Mouse (Mus musculus) heart, postnatal 0 days (tissue): ENCODE results near the gene Eed. TPM values are rescaled to one million over a fixed set of nuclear protein-coding genes. Genes with fewer than 3 reads are reported as not detected.

Experiments
- ATAC-seq: fragments of 200-750 bp; cut with Nextera tagmentation; 2 replicates; pipeline ENCODE4 v1.8.0; 2017; ENCODE audit warnings: low read depth, moderate number of reproducible peaks, moderate library complexity; ENCODE audit not compliant: insufficient read depth
- DNase-seq: peaks from one replicate; pipeline ENCODE4 v3.0.0-alpha.2; 2016; ENCODE audit warnings: low spot score
- H3K27ac ChIP-seq: fragments of 300-500 bp; sonication (generic); 2 replicates; pipeline ENCODE4 v1.5.1; 2014; ENCODE audit warnings: low read depth, mild to moderate bottlenecking
- H3K27me3 ChIP-seq: fragments of 300-500 bp; sonication (generic); 2 replicates; pipeline ENCODE4 v1.6.1; 2014; ENCODE audit warnings: low read length, mixed read lengths; ENCODE audit not compliant: control insufficient read depth, insufficient read depth
- H3K36me3 ChIP-seq: fragments of 300-500 bp; sonication (generic); replicated peaks from 2 replicates; pipeline ENCODE4 v1.6.1; 2014; ENCODE audit warnings: low read length, mixed read lengths; ENCODE audit not compliant: control insufficient read depth, insufficient read depth
- H3K4me1 ChIP-seq: fragments of 300-500 bp; sonication (generic); 2 replicates; pipeline ENCODE4 v1.6.1; 2014; ENCODE audit warnings: antibody characterized with exemption; ENCODE audit not compliant: control insufficient read depth, insufficient read depth
- H3K4me2 ChIP-seq: fragments of 300-500 bp; sonication (generic); 2 replicates; pipeline ENCODE4 v1.6.1; 2014; ENCODE audit warnings: low read depth, mild to moderate bottlenecking, low read length, moderate library complexity
- H3K4me3 ChIP-seq: fragments of 300-500 bp; sonication (generic); 2 replicates; pipeline ENCODE4 v1.5.1; 2014; ENCODE audit warnings: low read depth, low read length
- H3K9ac ChIP-seq: fragments of 300-500 bp; sonication (generic); replicated peaks from 2 replicates; pipeline ENCODE4 v1.6.1; 2014; ENCODE audit warnings: low read depth, low read length, mixed read lengths
- H3K9me3 ChIP-seq: fragments of 300-500 bp; sonication (generic); replicated peaks from 2 replicates; pipeline ENCODE4 v1.6.1; 2016; ENCODE audit warnings: low read length; ENCODE audit not compliant: control insufficient read depth
- CTCF ChIP-seq: IDR thresholded peaks from 2 replicates; pipeline ENCODE4 v1.5.1; 2016; ENCODE audit warnings: antibody characterized with exemption, control low read depth, low read depth
- EP300 ChIP-seq: IDR thresholded peaks from 2 replicates; pipeline ENCODE4 v1.6.1; 2016; ENCODE audit warnings: antibody characterized with exemption, low read depth
- WGBS: fragments of 180-500 bp; shearing (Covaris S2); extraction: QIAGEN DNeasy Blood & Tissue Kit; methylation state at CpG from one replicate; pipeline ENCODE4 v1.1.7; 2014; 5-methylcytosine and 5-hydroxymethylcytosine counted together
- polyA plus RNA-seq: library from polyadenylated mRNA; unstranded; fragments of >200 nt; fragmentation: Nextera tagmentation; extraction: Ambion mirVana; gene quantifications from 2 replicates; pipeline ENCODE4 v1.2.1, GENCODE M21; 2015
- total RNA-seq: library from RNA; depleted of rRNA; stranded (reverse); fragments of >200 nt; gene quantifications from 2 replicates; pipeline ENCODE4 v1.2.3, GENCODE M21; 2014; ENCODE audit warnings: low replicate concordance

Eed gene
- total and polyA plus RNA-seq, 2 experiments from 2014 or later: 27.9 to 38.1 TPM

DNA sequence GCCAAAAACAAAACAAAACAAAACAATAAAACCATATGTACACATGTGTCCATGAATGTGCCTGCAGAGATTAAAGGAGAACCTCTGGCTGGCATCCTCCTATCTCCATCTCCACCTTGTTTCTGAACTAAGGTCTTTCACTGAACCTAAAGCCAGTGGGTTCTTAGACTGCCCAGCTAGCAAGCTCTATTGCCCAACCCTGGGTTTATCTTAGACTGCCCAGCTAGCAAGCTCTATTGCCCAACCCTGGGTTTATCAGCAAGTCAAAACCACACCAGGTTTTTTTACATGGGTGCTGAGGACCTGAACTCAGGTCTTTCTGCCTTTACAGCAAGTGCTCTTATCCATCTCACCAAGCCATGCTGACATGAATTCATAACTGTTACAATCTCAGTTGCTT is 17.6 kb downstream of the Eed start:
- Histone ChIP-seq H3K4me1 (no peaks in the 10 kb centered on the region), H3K36me3 (peaks cover 68% of the 10 kb centered on the region), H3K4me2 (no peak overlapping the region), H3K9me3 (no peaks in the 10 kb centered on the region), H3K27me3 (no peaks in the 10 kb centered on the region), H3K27ac (no peak overlapping the region), H3K9ac (no peak overlapping the region), H3K4me3 (no peak overlapping the region)
- no peak for DNase-seq
- ATAC-seq: no peak
- TF ChIP-seq EP300 (no peak), CTCF (no peak)

DNA sequence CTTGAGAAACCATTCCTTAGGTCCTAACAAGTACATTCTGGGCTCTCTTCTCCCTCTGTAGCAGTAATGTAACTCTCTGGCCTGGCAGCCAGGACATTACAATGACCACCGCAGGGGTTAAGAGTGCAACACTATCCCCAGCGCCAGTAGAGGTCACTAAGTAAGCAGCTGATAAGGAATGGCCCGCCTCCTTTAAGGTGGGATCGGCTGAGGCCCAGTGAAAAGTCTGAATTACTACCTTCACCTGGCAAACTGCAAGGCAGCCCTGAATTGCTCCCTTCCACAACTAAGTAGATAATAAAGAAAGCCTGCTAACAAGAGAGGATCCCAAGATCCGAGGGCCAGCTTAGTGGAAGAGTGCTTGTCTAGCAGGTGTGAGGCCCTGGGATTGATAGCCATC is 23.5 kb downstream of the Eed start:
- Histone ChIP-seq H3K36me3 (peaks cover 66% of the 10 kb centered on the region), H3K4me3 (no peak overlapping the region), H3K4me1 (no peaks in the 10 kb centered on the region), H3K9me3 (no peaks in the 10 kb centered on the region), H3K4me2 (no peak overlapping the region), H3K27me3 (no peaks in the 10 kb centered on the region), H3K27ac (no peak overlapping the region), H3K9ac (no peak overlapping the region)
- WGBS: 34% methylated on average over 5 of the region's 5 CpGs
- TF ChIP-seq CTCF (no peak), EP300 (no peak)
- DNase-seq (no peak), ATAC-seq (no peak)

DNA sequence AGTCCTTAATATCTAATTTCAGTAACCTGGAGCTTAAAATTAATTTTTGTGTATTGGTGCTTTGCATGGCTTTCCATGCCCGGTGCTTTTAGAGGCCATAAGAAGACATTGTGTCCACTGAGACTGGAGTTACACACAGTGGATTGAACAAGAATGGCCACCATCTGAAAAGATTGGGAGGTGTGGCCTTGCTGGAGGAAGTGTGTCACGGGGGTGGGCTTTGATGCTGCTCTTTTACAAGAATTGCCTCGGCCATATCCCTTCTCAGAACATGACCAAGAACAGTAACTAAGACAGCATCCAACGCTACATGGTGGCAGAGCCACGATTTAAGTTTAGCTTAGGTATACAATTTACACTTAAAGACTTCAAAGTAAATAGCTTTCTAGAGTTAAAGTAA is 26.5 kb downstream of the Eed start:
- Histone ChIP-seq H3K9me3 (no peaks in the 10 kb centered on the region), H3K4me1 (no peaks in the 10 kb centered on the region), H3K27ac (no peak overlapping the region), H3K4me3 (no peak overlapping the region), H3K4me2 (no peak overlapping the region), H3K9ac (no peak overlapping the region), H3K36me3 (peaks cover 48% of the 10 kb centered on the region), H3K27me3 (no peaks in the 10 kb centered on the region)
- TF ChIP-seq EP300 (no peak), CTCF (no peak)
- no peak for ATAC-seq
- DNase-seq: no peak
- 88% methylated on average over 5 of the region's 5 CpGs for WGBS

DNA sequence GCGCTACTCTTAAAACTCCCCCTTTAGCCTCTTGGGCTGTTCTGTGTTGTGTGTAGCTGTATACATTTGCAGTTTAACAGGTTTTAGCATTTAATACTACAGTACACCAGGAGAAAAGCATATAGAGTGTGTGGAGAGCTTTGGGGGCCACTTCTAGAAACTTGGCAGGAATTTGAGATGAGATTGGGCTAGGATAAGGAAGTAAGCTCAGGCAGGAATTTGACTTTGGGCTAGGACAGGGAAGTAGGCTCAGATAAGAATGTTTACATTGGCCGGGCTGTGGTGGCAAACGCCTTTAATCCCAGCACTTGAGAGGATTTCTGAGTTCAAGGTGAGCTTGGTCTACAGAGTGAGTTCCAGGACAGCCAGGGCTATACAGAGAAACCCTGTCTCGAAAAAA is 31.4 kb downstream of the Eed start:
- 56% methylated on average over 4 of the region's 4 CpGs for WGBS
- Histone ChIP-seq H3K36me3 (peaks cover 5% of the 10 kb centered on the region), H3K27me3 (no peaks in the 10 kb centered on the region), H3K4me1 (no peaks in the 10 kb centered on the region), H3K4me2 (no peak overlapping the region), H3K4me3 (no peak overlapping the region), H3K27ac (no peak overlapping the region), H3K9me3 (no peaks in the 10 kb centered on the region), H3K9ac (no peak overlapping the region)
- TF ChIP-seq CTCF (no peak), EP300 (no peak)
- no peak for DNase-seq
- no peak for ATAC-seq

DNA sequence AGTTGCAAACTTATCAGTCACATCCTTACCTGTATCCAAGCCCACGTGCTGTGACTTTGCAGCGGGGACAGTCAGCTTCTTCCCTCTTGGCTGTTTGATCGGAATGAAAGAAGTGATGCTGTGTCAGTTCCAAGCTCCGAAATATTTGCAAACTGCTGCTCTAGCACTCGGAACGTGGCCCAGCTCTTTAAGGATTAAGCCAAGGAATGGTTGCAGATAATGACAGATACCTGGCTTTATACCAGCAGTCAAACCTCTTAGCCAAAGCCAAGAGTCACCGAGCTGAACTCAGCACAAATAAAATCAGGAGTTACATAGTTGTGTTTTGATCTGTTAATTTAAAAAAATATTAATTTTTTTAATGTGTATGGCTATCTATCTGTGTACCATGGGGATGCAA is 32.8 kb downstream of the Eed start:
- no peaks in the 10 kb centered on the region for H3K4me1 ChIP-seq
- TF ChIP-seq CTCF (no peak), EP300 (no peak)
- no peak overlapping the region for H3K27ac ChIP-seq
- no peaks in the 10 kb centered on the region for H3K9me3 ChIP-seq
- H3K4me2 ChIP-seq: no peak overlapping the region
- peak; percentile 19 for DNase-seq
- no peak overlapping the region for H3K9ac ChIP-seq
- no peak overlapping the region for H3K4me3 ChIP-seq
- H3K27me3 ChIP-seq: no peaks in the 10 kb centered on the region
- WGBS: 65% methylated on average over 7 of the region's 7 CpGs
- no peaks in the 10 kb centered on the region for H3K36me3 ChIP-seq
- no peak for ATAC-seq
